Mouse (Mus musculus) splenic B cell, adult 2 months (primary cell): ENCODE data around the gene Nkx2-2.
"Not testable (repeated sequence)": the region's sequence is repeated elsewhere in the genome, so short reads cannot be mapped to it uniquely, and the experiment has no call there.

Experiments
- DNase-seq: peaks from one replicate; pipeline ENCODE4 v3.0.0-alpha.2; 2011; ENCODE audit warnings: low read depth, low spot score
- H3K27me3 ChIP-seq: 2 replicates; pipeline ENCODE4 v1.6.1; 2012; ENCODE audit warnings: mild to moderate bottlenecking, low read length, moderate library complexity, mixed read lengths; ENCODE audit not compliant: control insufficient read depth, poor library complexity, insufficient read depth, severe bottlenecking
- H3K36me3 ChIP-seq: 2 replicates; pipeline ENCODE4 v1.6.1; 2012; ENCODE audit warnings: mild to moderate bottlenecking, low read length, moderate library complexity, mixed read lengths; ENCODE audit not compliant: control insufficient read depth, poor library complexity, insufficient read depth, severe bottlenecking

Gene Nkx2-2

DNA sequence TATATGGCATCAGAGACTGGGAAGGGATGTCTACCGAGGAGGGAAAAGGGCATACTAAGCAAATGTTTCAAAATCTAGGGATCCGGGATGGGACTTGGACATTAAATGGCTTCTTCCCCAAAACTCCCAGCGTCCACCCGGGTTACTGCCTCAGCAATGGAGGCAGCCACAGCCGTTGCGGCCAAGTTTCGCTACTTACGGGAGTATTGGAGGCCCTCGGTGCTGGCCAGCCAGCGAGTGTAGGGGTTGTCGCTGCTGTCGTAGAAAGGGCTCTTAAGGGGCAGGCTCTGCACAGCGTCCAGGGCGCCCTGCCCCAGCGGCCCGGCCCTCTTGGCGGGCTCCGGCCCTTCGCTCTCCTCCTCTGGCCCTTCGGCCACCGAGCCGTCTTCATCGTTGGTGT is 8.5 kb downstream of the Nkx2-2 start:
- Histone ChIP-seq H3K27me3 (no peaks in the 10 kb centered on the region; the same call in 1 of the 2 replicates), H3K36me3 (no peaks in the 10 kb centered on the region)
- no peak for DNase-seq

DNA sequence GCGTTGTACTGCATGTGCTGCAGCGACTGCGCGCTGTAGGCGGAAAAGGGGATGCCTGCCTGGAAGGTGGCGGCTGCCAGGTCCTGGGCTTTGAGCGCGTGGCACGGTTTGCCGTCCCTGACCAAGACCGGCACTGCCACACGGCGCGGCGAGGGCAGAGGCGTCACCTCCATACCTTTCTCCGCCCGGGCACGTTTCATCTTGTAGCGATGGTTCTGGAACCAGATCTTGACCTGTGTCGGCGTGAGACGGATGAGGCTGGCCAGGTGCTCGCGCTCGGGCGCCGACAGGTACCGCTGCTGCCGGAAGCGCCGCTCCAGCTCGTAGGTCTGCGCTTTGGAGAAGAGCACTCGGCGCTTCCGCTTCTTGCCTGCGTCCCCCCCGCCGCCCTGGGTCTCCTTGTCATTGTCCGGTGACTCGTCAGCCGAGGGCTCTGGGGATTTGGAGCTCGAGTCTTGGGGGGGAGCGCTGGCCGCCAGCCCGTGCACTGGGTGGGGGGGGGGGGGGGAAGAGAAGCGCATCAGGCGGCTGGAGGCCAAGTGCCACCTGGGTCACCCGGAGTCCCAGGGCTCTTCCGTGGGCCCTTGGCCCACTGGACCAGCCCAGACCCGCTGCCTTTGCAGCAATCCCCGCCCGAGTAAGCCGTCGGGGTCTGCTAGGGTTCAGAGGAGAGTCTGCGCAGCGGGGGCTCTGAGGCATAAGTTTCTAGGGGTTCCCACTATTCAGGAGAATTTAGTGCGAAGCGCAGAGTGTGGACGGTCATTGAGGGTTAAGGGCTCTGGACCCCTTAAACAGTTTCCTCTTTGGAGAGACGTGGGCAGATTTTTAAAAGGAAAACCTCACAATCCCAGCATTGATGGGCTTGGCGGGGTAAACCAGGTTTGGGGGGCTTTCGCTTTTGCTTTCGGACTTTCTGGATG is 9.7 kb downstream of the Nkx2-2 start:
- Histone ChIP-seq H3K36me3 (no peaks in the 10 kb centered on the region), H3K27me3 (no peaks in the 10 kb centered on the region; the same call in 1 of the 2 replicates)
- peak; percentile 18 for DNase-seq

DNA sequence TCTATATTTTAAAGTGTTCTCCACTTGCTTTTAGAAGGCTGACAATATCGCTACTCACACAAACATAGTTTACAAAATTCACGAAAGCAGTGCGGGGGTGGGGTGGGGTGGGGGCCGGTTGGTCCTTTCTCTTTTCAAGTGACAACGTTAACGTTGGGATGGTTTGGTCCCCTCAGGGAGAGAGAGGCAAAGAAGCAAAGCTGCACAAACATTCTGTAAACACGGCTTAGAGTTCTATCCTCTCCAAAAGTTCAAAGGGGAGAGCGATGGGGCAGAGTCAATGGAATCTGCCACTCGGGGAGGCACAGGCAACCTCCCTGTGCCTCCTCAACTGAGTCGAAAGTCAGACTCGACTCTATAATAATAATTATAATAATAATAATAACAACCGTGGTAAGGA is 10.5 kb downstream of the Nkx2-2 start:
- Histone ChIP-seq H3K27me3 (no peaks in the 10 kb centered on the region; the same call in 1 of the 2 replicates), H3K36me3 (no peaks in the 10 kb centered on the region)
- DNase-seq, result no peak

DNA sequence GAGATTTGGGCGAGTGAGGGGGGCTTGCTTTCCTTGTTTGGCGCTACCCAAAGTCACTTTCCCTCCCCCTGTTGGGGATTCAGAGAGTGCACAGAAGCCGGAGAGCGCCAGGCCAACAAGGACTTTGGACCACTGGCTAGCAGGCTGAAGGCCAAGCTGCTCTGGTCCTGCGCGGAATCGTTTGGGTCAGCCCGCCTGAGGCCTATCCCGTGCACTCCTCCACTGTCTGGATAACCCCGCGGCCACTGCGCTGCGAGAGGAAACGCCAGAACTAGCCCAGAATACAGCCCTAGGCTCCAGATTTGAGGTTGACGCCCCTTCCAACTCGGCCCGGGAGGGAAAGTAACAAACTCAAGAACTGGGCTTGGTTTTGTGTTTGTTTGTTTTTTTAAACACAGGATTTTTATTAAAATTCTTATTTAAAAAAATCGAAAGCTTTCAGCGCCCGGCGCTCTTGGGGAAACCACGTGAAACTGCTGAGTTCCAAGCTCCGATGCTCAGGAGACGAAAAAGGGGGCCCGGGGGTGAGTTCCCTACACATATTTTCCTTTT is 11.3 kb downstream of the Nkx2-2 start:
- Histone ChIP-seq H3K36me3 (no peaks in the 10 kb centered on the region), H3K27me3 (no peaks in the 10 kb centered on the region; the same call in 1 of the 2 replicates)
- DNase-seq, result no peak

DNA sequence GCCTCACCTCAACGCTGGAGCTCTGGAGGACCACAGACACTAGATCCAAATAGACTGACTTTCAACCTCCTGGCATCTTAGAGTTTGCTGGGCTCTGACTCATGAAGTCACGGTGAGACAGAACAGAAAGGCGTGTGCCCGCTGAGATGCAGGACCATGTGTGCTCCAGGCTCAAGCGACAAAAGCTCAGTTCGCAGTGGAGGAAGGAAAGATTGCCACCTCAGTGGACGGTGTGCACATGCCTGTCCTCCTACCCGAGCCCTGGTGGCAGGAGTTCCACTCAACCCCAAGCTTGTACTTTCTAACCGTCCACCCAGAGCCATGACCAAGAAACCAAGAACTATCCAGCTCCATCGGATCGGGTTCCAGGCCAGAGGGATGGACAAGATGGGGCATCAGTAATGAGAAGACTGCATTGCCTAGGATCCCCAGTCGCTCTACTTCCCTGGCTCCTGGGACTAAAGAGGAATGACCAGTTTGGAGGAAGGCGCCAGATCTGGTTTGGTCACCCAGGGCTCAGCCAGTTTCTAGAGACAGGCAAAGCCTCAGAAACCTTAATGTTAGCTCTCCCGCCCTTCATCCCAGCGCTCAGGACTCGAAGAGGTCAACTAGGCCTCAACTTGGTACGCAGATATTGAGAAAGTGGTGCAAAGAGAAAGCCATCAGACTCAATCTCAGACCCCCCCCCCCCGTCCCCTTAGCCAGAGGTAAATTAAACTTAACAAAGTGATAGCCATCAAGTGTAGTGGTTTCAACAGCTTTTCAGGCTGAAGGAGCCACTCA is 11.9 kb downstream of the Nkx2-2 start:
- no peak for DNase-seq
- Histone ChIP-seq H3K27me3 (no peaks in the 10 kb centered on the region; the same call in 1 of the 2 replicates), H3K36me3 (no peaks in the 10 kb centered on the region)

DNA sequence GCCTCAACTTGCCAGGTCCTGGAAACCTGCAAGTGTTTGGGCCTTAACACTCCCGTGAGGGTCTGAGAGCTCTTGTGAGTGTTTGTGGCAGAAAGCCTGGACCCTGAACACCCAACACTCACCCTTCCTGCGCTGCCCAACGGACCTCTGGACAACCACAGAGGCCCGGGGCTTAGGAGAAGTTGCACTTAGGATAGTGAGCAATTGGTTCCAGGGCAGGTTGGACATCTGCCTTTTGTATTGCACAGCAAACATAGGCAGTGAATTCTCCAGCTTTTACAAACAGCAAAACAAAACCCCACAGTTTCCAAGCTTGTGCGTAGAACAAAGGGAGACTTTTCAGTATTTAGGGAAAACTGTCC is 12.8 kb downstream of the Nkx2-2 start:
- no peaks in the 10 kb centered on the region for H3K36me3 ChIP-seq
- DNase-seq, result no peak
- H3K27me3 ChIP-seq, result no peaks in the 10 kb centered on the region; the same call in 1 of the 2 replicates

- no peak for DNase-seq
- Histone ChIP-seq H3K27me3 (no peaks in the 10 kb centered on the region; the same call in 1 of the 2 replicates), H3K36me3 (no peaks in the 10 kb centered on the region)
Observed at GRCm38 (mm10) chr2:147180649-147181303, 13.3 kb downstream of the Nkx2-2 start.

GRCm38 (mm10) chr2:147178091-147179059 is 15.7 kb downstream of the Nkx2-2 start:
- Histone ChIP-seq H3K36me3 (no peaks in the 10 kb centered on the region), H3K27me3 (no peaks in the 10 kb centered on the region)
- peak; percentile 72 for DNase-seq

DNA sequence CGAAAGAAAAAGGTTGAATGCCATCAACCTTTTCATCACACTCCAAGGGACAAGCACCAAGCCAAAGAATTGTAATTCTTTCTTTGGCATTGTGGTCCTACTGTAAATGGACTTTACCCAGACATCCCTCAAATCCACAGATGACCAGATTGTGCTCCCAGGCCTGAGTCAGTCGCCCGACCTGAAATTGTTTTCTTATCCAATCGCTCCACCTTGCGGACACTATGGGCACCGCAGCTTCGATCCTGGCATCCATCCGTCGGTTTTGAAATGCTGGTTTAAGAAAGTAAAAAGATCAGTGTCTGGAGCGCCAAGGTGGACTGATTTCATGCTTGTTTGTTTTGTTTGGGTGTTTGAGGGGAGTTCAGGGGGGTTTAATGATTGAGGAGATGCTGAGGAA is 16.4 kb downstream of the Nkx2-2 start:
- no peaks in the 10 kb centered on the region for H3K27me3 ChIP-seq
- DNase-seq, result peak; percentile 79
- no peaks in the 10 kb centered on the region for H3K36me3 ChIP-seq

DNA sequence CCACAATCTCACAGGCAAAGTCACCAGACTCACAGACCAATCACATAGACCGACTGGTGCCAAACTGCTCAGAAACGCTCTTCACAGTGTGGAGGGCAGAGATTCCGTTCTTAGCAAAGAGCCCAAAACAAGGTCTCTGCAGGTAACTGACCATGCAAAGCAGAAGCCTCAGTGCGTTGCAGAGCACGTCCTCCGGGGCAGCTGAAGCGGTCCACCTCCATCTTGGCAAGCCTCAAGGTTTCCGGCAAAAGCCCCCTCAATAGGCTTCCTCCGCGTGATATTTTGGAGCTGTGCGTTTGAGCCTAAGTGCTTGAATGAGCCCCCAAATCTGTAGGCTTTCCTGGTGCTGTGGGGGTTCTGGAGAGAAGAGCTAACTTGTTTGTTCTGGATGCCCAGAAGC is 18.7 kb downstream of the Nkx2-2 start:
- Histone ChIP-seq H3K36me3 (no peaks in the 10 kb centered on the region), H3K27me3 (no peaks in the 10 kb centered on the region)
- DNase-seq, result no peak

GRCm38 (mm10) chr2:147173751-147174150 is 20.3 kb downstream of the Nkx2-2 start:
- DNase-seq, result no peak
- no peaks in the 10 kb centered on the region for H3K27me3 ChIP-seq
- H3K36me3 ChIP-seq, result no peaks in the 10 kb centered on the region

- not testable (repeated sequence) for H3K27me3 ChIP-seq, H3K36me3 ChIP-seq, DNase-seq
Observed at GRCm38 (mm10) chr2:147170538-147170937, 23.5 kb downstream of the Nkx2-2 start.

- H3K27me3 ChIP-seq, result no peaks in the 10 kb centered on the region
- no peak for DNase-seq
- no peaks in the 10 kb centered on the region for H3K36me3 ChIP-seq
Observed at GRCm38 (mm10) chr2:147165863-147166262, 28.2 kb downstream of the Nkx2-2 start.

GRCm38 (mm10) chr2:147165376-147165775 is 28.7 kb downstream of the Nkx2-2 start:
- no peak for DNase-seq
- no peaks in the 10 kb centered on the region for H3K27me3 ChIP-seq
- no peaks in the 10 kb centered on the region for H3K36me3 ChIP-seq
